Mouse (Mus musculus) right cerebral cortex, postnatal 36 days (tissue): ENCODE measurements at regions not wholly inside any gene's neighbourhood (a gene's known extent, or its start where the extent isn't known, plus 50 kb on each side); places are given as distances from the start of the nearest gene placed in this dataset.
A peak's percentile ranks its signal among the peaks of the same experiment; 100 is the strongest.

Source experiments
- DNase-seq, 2 experiments: peaks; one replicate each; pipeline ENCODE4 v3.0.0; 2022; ENCODE audit warnings: low spot score in 2 of 2, mixed read lengths in 1 of 2

GRCm38 (mm10) chr13:52046700-52047099, 200.2 kb downstream of the Gadd45g start:
- DNase-seq = no peak

GRCm38 (mm10) chr13:52047937-52048336, 201.5 kb downstream of the Gadd45g start:
- DNase-seq = no peak

- DNase-seq = no peak
Observed at GRCm38 (mm10) chr13:52048777-52049176, 202.3 kb downstream of the Gadd45g start.

- DNase-seq = no peak
Observed at GRCm38 (mm10) chr13:52049249-52049648, 202.8 kb downstream of the Gadd45g start.

GRCm38 (mm10) chr13:52055741-52056140, 209.3 kb downstream of the Gadd45g start:
- no peak for DNase-seq

- DNase-seq = no peak
Observed at GRCm38 (mm10) chr13:52057456-52057855, 211.0 kb downstream of the Gadd45g start.

- DNase-seq = no peak
Observed at GRCm38 (mm10) chr13:52059756-52060417, 213.4 kb downstream of the Gadd45g start.

GRCm38 (mm10) chr13:52060418-52060870, 214.0 kb downstream of the Gadd45g start:
- no peak for DNase-seq

GRCm38 (mm10) chr13:52061454-52061853, 215.0 kb downstream of the Gadd45g start:
- no peak for DNase-seq

GRCm38 (mm10) chr13:52061881-52062280, 215.4 kb downstream of the Gadd45g start:
- DNase-seq = no peak

- DNase-seq = no peak
Observed at GRCm38 (mm10) chr13:52062576-52062975, 216.1 kb downstream of the Gadd45g start.

GRCm38 (mm10) chr13:52065274-52065673, 218.8 kb downstream of the Gadd45g start:
- no peak for DNase-seq

GRCm38 (mm10) chr13:52065720-52066119, 219.2 kb downstream of the Gadd45g start:
- DNase-seq = no peak

- DNase-seq = no peak
Observed at GRCm38 (mm10) chr13:52067048-52067447, 220.6 kb downstream of the Gadd45g start.

- no peak for DNase-seq
Observed at GRCm38 (mm10) chr13:52068886-52069439, 222.5 kb downstream of the Gadd45g start.

- DNase-seq = no peak
Observed at GRCm38 (mm10) chr13:52069714-52070113, 223.2 kb downstream of the Gadd45g start.

GRCm38 (mm10) chr13:52070731-52071663, 224.5 kb downstream of the Gadd45g start:
- no peak for DNase-seq

GRCm38 (mm10) chr13:52077616-52078015, 231.1 kb downstream of the Gadd45g start:
- peak; percentile 40 to 70 for DNase-seq

GRCm38 (mm10) chr13:52078561-52078960, 232.1 kb downstream of the Gadd45g start:
- no peak for DNase-seq

- DNase-seq = peak in 1 of 2 experiments; percentile 14
Observed at GRCm38 (mm10) chr13:52079678-52080246, 233.3 kb downstream of the Gadd45g start.

GRCm38 (mm10) chr13:52083601-52084455, 237.3 kb downstream of the Gadd45g start:
- DNase-seq = no peak
